ENCODE assay signal across 9 mouse cellular contexts in the genomic region with DNA sequence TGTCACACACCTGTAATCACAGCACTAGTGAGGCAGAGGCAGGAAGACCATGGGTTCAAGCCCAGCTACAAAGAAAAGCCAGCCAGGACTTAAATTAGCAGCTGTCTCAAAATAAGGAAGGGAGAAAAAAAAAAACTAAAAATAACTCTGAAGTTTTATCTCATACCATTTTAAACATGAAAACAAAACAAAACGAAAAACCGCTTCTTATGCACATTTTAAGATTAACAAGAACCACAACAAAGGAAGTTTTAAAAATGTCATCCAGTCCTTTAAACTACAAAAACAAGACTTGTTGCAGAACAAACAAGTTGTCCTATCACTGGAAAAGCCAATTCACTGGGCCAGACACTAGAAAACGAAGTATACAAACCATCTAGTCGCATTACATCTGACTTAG. TPM values are rescaled to one million over a fixed set of nuclear protein-coding genes. Genes with fewer than 3 reads are reported as not detected.
DNase-seq lines count a peak whose midpoint lies in the region; ATAC-seq lines count a peak whose summit lies in the region.
"Had no signal": no experiment of that assay in that cellular context is flagged by ENCODE, and none has a peak within 500 bp of the region (broad histone marks: within the 10 kb centered on the region; RNA-seq: fewer than 3 reads in every experiment).

No protein-coding gene starts in this region.

- DNase-seq in heart, postnatal 25 days (ENCODE audit: low spot score): no peak
- peak; percentile 26 to 33 for DNase-seq in B cell, adult 2 months
- DNase-seq in embryonic facial prominence, embryonic 14.5 days (ENCODE audit: low spot score): no peak
- DNase-seq in liver, embryonic 13.5 days: no peak
- DNase-seq in cerebellum, adult 11 months: no peak
- no peak for DNase-seq in adrenal gland, adult 2 months
- no peak for DNase-seq in ovary, postnatal 14 days (ENCODE audit: low spot score)
- DNase-seq: cerebellum, adult 18-20 months had no signal

- intact Hi-C loops in heart, postnatal 25 days (cut with DNase I): loop anchor here (5.0 to 10.0 kb wide), 3 partner anchors 73 to 510 kb away; partner anchors contain the start of genes Atf2, Cir1, Ola1 and Scrn3

- peak overlapping the region; percentile 66 for H3K4me3 ChIP-seq in heart, embryonic 16.5 days (ENCODE audit: low read length)
- H3K4me3 ChIP-seq in embryonic facial prominence, embryonic 14.5 days (ENCODE audit: low read depth, low read length): peak overlapping the region; percentile 75
- H3K4me3 ChIP-seq in liver, embryonic 13.5 days (replicated peaks): peak overlapping the region; percentile 79

- no peak for ATAC-seq in heart, embryonic 16.5 days (replicated peaks; ENCODE audit: extremely low read depth, insufficient read depth, low FRiP score)
- no peak for ATAC-seq in embryonic facial prominence, embryonic 14.5 days (ENCODE audit: low read depth)
- ATAC-seq in liver, embryonic 13.5 days (ENCODE audit: low read depth): no peak

- H3K27me3 ChIP-seq in heart, embryonic 16.5 days (ENCODE audit: control insufficient read depth, insufficient read depth, low read length): no peaks in the 10 kb centered on the region
- H3K27me3 ChIP-seq in embryonic facial prominence, embryonic 14.5 days (replicated peaks; ENCODE audit: control insufficient read depth, insufficient read depth, low read length): no peaks in the 10 kb centered on the region
- no peaks in the 10 kb centered on the region for H3K27me3 ChIP-seq in liver, embryonic 13.5 days

- H3K27ac ChIP-seq in heart, embryonic 16.5 days (ENCODE audit: low read length): 0 out of 2 replicates have a peak overlapping the region, but pooled peaks have one; percentile 64
- no peak overlapping the region for H3K27ac ChIP-seq in embryonic facial prominence, embryonic 14.5 days (replicated peaks; ENCODE audit: low read depth, low read length)
- peak overlapping the region; percentile 88 for H3K27ac ChIP-seq in liver, embryonic 13.5 days

- WGBS in heart, embryonic 16.5 days: 67% methylated on average over 4 of the region's 4 CpGs
- WGBS in embryonic facial prominence, embryonic 14.5 days: 78% methylated on average over 4 of the region's 4 CpGs
- 58% methylated on average over 4 of the region's 4 CpGs for WGBS in liver, embryonic 13.5 days (ENCODE audit: insufficient replicate concordance)

- no peak overlapping the region for H3K9ac ChIP-seq in heart, embryonic 16.5 days (ENCODE audit: low read length)
- H3K9ac ChIP-seq in embryonic facial prominence, embryonic 14.5 days (ENCODE audit: low read depth, low read length): no peak overlapping the region
- H3K9ac ChIP-seq in liver, embryonic 13.5 days: peak overlapping the region; percentile 82

- no peaks in the 10 kb centered on the region for H3K9me3 ChIP-seq in heart, embryonic 16.5 days (replicated peaks; ENCODE audit: control insufficient read depth, low read length)
- no peaks in the 10 kb centered on the region for H3K9me3 ChIP-seq in embryonic facial prominence, embryonic 14.5 days (ENCODE audit: control insufficient read depth, low read length)
- no peaks in the 10 kb centered on the region for H3K9me3 ChIP-seq in liver, embryonic 13.5 days (replicated peaks)

- H3K4me2 ChIP-seq in heart, embryonic 16.5 days (ENCODE audit: low read depth, low read length): peak overlapping the region; percentile 75
- peak overlapping the region; percentile 98 for H3K4me2 ChIP-seq in embryonic facial prominence, embryonic 14.5 days (ENCODE audit: low read depth, low read length)
- H3K4me2 ChIP-seq in liver, embryonic 13.5 days: peak overlapping the region; percentile 99

- no peaks in the 10 kb centered on the region for H3K36me3 ChIP-seq in heart, embryonic 16.5 days (ENCODE audit: control insufficient read depth, insufficient read depth)
- no peaks in the 10 kb centered on the region for H3K36me3 ChIP-seq in embryonic facial prominence, embryonic 14.5 days (ENCODE audit: control insufficient read depth, insufficient read depth, low read length)
- H3K36me3 ChIP-seq in liver, embryonic 13.5 days: peaks cover 20% of the 10 kb centered on the region

- peaks cover 6% of the 10 kb centered on the region; the same call in 1 of the 2 replicates for H3K4me1 ChIP-seq in heart, embryonic 16.5 days (ENCODE audit: control insufficient read depth, insufficient read depth, low read length)
- H3K4me1 ChIP-seq in embryonic facial prominence, embryonic 14.5 days (ENCODE audit: control insufficient read depth, insufficient read depth, low read length): peaks cover 6% of the 10 kb centered on the region
- peaks cover 28% of the 10 kb centered on the region for H3K4me1 ChIP-seq in liver, embryonic 13.5 days (replicated peaks)

RNA-seq across cellular contexts. Expression of gene Gpr155, which starts 1.2 kb away (rescaled TPM):
- 6.2 and 6.7 TPM in 2 replicates for polyA plus RNA-seq in heart, embryonic 16.5 days (2015; fragmentation: Nextera tagmentation; extraction: Ambion mirVana)
- total RNA-seq in heart, postnatal 25 days (2021): 10 to 100 TPM in 1 of 2 experiments, 1 to 10 TPM in 1; 9.9 to 12.3 TPM
- 7.1 and 7.9 TPM in 2 replicates for polyA plus RNA-seq in embryonic facial prominence, embryonic 14.5 days (2014; fragmentation: Nextera tagmentation; extraction: Ambion mirVana)
- 8.3 and 8.9 TPM in 2 replicates for polyA plus RNA-seq in liver, embryonic 13.5 days (2015; fragmentation: Nextera tagmentation; extraction: Ambion mirVana)
- 1 to 10 TPM; 5.9 to 7.5 TPM for total RNA-seq in adrenal gland, adult 2 months (2021)
- polyA plus RNA-seq in adrenal gland, adult 2 months (2012; rRNA removed): 1.6 and 1.7 TPM in 2 replicates

Comparison
In these comparisons a context has a peak if more than half of its experiments do, and no peak if none do; other contexts are left out.
1. DNase-seq: peak in B cell, adult 2 months (2 of 2); none in heart, postnatal 25 days (single experiment), embryonic facial prominence, embryonic 14.5 days (single experiment), liver, embryonic 13.5 days (single experiment), cerebellum, adult 11 months (single experiment), adrenal gland, adult 2 months (single experiment) and ovary, postnatal 14 days (single experiment).
2. Peak in every context shown above with its lines, with median percentiles within 50 percentile points of each other: H3K4me2 ChIP-seq and H3K4me3 ChIP-seq.